Mouse (Mus musculus): Measurements from ENCODE around the gene Tbc1d20. TPM values are rescaled to one million over a fixed set of nuclear protein-coding genes. Genes with fewer than 3 reads are reported as not detected.

Tbc1d20 gene
- polyA plus RNA-seq, 1 experiment = 271 TPM

DNA sequence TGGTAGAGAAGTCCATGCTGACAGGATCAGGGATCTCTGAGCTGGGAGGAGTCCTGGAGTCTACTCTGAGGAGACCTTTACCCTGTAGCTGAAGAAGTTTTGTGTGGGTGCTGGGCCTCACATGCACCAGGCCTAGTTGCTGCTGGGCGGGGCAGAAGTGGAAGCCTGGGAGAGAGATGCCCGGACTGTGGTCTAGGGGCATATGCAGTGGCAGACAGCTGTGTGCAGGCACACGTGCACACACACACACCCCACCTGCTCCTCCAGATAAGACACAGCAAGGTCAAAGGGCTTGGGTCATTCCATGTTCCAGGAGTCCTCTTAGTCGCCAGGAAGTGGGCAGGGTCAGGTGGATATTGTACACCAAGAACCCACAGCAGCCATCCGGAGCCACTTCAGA, 66.0 kb downstream of the Tbc1d20 start:
- Histone ChIP-seq H3K27ac (ENCODE audit: control insufficient read depth, insufficient read depth, low read depth, low read length) (no peak overlapping the region), H3K27me3 (ENCODE audit: control insufficient read depth, insufficient read depth, low read length) (no peaks in the 10 kb centered on the region), H3K4me3 (ENCODE audit: control insufficient read depth, low read depth, low read length) (no peak overlapping the region), H3K4me1 (ENCODE audit: control insufficient read depth, insufficient read depth, low read length) (peaks cover 4% of the 10 kb centered on the region), H3K36me3 (ENCODE audit: control insufficient read depth, insufficient read depth, low read length) (no peaks in the 10 kb centered on the region)
- TF ChIP-seq CTCF (IDR thresholded peaks at IDR 0.05; ENCODE audit: control insufficient read depth, insufficient read depth, insufficient replicate concordance, low read depth, low read length) (no peak), POLR2A (IDR thresholded peaks at IDR 0.05; ENCODE audit: control insufficient read depth, low read depth, low read length) (no peak)

DNA sequence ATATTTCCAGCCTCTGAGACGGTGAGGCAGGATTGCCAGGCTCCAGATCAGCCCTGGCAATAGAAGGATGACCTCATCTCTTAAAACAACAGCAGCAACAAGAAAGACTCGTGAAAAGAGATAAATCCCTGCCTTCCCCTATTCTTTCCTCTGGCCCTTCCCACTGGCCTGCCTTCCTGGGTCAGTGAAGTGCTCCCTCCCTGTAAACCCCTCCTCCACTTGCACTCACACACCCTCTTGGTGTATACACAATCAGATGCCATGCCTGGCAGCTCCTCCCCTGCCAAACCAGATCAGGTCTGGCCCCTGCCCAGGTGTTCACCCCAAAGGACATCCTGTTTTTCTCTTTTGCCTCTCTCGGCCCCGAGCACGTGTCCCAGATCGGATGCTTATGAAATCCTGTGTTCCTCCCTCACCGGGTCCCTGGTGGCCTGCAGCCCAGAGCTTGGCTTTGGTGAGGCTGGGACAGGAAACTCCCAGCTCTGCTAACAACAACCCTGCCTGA, 66.7 kb downstream of the Tbc1d20 start:
- no peak for TF ChIP-seq CTCF (IDR thresholded peaks at IDR 0.05; ENCODE audit: control insufficient read depth, insufficient read depth, insufficient replicate concordance, low read depth, low read length)
- no peak for TF ChIP-seq POLR2A (IDR thresholded peaks at IDR 0.05; ENCODE audit: control insufficient read depth, low read depth, low read length)
- Histone ChIP-seq H3K36me3 (ENCODE audit: control insufficient read depth, insufficient read depth, low read length) (no peaks in the 10 kb centered on the region), H3K27me3 (ENCODE audit: control insufficient read depth, insufficient read depth, low read length) (no peaks in the 10 kb centered on the region), H3K4me3 (ENCODE audit: control insufficient read depth, low read depth, low read length) (no peak overlapping the region), H3K27ac (ENCODE audit: control insufficient read depth, insufficient read depth, low read depth, low read length) (no peak overlapping the region), H3K4me1 (ENCODE audit: control insufficient read depth, insufficient read depth, low read length) (peaks cover 4% of the 10 kb centered on the region)

DNA sequence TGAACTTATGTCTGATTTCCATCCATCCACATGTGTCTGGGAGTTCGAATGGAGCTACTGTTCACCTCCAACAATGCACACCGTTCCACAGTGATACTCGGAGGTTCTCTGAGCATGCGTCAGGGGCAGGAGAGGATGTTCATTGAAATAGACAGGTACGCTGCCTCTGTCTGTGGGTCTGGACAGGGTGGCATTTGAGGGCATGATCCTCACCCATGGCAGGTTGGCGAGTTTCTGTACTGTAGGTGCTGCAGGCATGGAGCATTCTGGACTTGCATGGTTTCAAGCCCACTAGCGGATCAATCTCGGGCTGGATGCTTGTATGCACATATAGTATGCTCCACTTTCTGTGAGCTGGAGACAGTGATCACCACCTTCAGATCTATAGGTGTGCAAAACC, 67.6 kb downstream of the Tbc1d20 start:
- TF ChIP-seq POLR2A (IDR thresholded peaks at IDR 0.05; ENCODE audit: control insufficient read depth, low read depth, low read length) (no peak), CTCF (IDR thresholded peaks at IDR 0.05; ENCODE audit: control insufficient read depth, insufficient read depth, insufficient replicate concordance, low read depth, low read length) (no peak)
- no peaks in the 10 kb centered on the region for H3K27me3 ChIP-seq (ENCODE audit: control insufficient read depth, insufficient read depth, low read length)
- H3K36me3 ChIP-seq (ENCODE audit: control insufficient read depth, insufficient read depth, low read length) = no peaks in the 10 kb centered on the region
- peaks cover 4% of the 10 kb centered on the region for H3K4me1 ChIP-seq (ENCODE audit: control insufficient read depth, insufficient read depth, low read length)
- no peak overlapping the region for H3K27ac ChIP-seq (ENCODE audit: control insufficient read depth, insufficient read depth, low read depth, low read length)
- no peak overlapping the region for H3K4me3 ChIP-seq (ENCODE audit: control insufficient read depth, low read depth, low read length)

Other genes starting within 250 kb of the Tbc1d20 start
- 0.19 and 0.21 TPM in 2 replicates for gene Scrt2, start 212.3 kb upstream of the Tbc1d20 start, polyA plus RNA-seq (2012; rRNA removed)
- gene Srxn1, start 188.3 kb upstream of the Tbc1d20 start, polyA plus RNA-seq (2012; rRNA removed) = 131 and 135 TPM in 2 replicates
- 0.53 and 0.96 TPM in 2 replicates for gene Tcf15, start 150.3 kb upstream of the Tbc1d20 start, polyA plus RNA-seq (2012; rRNA removed)
- 7.2 and 10.3 TPM in 2 replicates for gene Csnk2a1, start 67.0 kb upstream of the Tbc1d20 start, polyA plus RNA-seq (2012; rRNA removed)
- gene Rbck1, start 38.8 kb downstream of the Tbc1d20 start, polyA plus RNA-seq (2012; rRNA removed) = 72.2 and 76.2 TPM in 2 replicates
- 0.16 and 0.26 TPM in 2 replicates for gene Trib3, start 50.2 kb downstream of the Tbc1d20 start, polyA plus RNA-seq (2012; rRNA removed)
- 0.85 and 0.97 TPM in 2 replicates for gene Nrsn2, start 82.8 kb downstream of the Tbc1d20 start, polyA plus RNA-seq (2012; rRNA removed)
- gene Sox12, start 104.2 kb downstream of the Tbc1d20 start, polyA plus RNA-seq (2012; rRNA removed) = 5.9 and 6.2 TPM in 2 replicates
- 2.5 and 2.8 TPM in 2 replicates for gene Zcchc3, start 121.2 kb downstream of the Tbc1d20 start, polyA plus RNA-seq (2012; rRNA removed)
- gene 6820408C15Rik, start 121.8 kb downstream of the Tbc1d20 start, polyA plus RNA-seq (2012; rRNA removed) = 54.7 and 73.0 TPM in 2 replicates
- gene Defb23, start 170.8 kb downstream of the Tbc1d20 start, polyA plus RNA-seq (2012; rRNA removed) = 1.4 TPM in 1 of 2 replicates, not detected in the other
- gene Defb20, start 183.2 kb downstream of the Tbc1d20 start, polyA plus RNA-seq (2012; rRNA removed) = 0.28 and 0.52 TPM in 2 replicates
- 7.6 TPM in 1 of 2 replicates, not detected in the other for gene Defb22, start 196.3 kb downstream of the Tbc1d20 start, polyA plus RNA-seq (2012; rRNA removed)
- gene Defb26, start 217.9 kb downstream of the Tbc1d20 start, polyA plus RNA-seq (2012; rRNA removed) = 4.3 TPM in 1 of 2 replicates, not detected in the other
- 108 TPM in 1 of 2 replicates, not detected in the other for gene Defb28, start 224.4 kb downstream of the Tbc1d20 start, polyA plus RNA-seq (2012; rRNA removed)
- gene Defb29, start 246.3 kb downstream of the Tbc1d20 start, polyA plus RNA-seq (2012; rRNA removed) = not detected in 2 replicates